Mouse (Mus musculus): Measurements from ENCODE around the gene Naif1. TPM values are rescaled to one million over a fixed set of nuclear protein-coding genes. Genes with fewer than 3 reads are reported as not detected.
"Not testable (repeated sequence)": the region's sequence is repeated elsewhere in the genome, so short reads cannot be mapped to it uniquely, and the experiment has no call there.

Naif1 gene
- total RNA-seq, 2 experiments from 2014 or later = 3.7 to 4.1 TPM

DNA sequence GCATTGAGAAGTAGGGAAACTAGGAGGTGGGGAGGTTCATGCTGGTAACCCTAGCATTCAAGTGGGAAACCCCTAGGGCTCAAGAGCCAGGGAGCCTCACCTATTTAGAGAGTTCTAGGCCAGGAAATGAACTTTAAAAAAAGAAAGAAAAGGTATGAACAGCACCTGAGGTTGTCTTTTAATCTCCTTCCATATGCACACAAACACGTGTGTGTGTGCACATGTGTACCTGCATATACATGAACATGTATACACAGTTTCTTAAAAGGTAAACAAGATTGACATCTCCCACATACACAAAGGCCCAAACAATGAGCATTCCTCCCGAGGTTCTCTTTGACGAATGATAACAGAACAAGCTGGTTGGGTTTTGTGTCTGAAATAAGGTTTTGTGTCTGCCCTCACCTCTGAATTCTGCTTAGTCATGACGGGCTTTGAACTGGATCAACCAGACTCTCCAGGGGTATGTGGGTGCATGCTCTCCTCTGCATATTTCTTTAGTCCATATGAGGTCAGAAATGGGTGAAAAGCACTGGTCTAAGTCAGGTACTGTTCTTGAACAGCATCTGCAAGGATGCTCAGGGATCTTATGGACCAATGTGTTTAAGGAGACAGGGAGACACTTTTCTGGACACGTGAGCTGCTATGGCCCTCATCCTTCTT lies 3.5 kb downstream of the Naif1 start:
- no peak for DNase-seq (ENCODE audit: low spot score in 2 of 2)

DNA sequence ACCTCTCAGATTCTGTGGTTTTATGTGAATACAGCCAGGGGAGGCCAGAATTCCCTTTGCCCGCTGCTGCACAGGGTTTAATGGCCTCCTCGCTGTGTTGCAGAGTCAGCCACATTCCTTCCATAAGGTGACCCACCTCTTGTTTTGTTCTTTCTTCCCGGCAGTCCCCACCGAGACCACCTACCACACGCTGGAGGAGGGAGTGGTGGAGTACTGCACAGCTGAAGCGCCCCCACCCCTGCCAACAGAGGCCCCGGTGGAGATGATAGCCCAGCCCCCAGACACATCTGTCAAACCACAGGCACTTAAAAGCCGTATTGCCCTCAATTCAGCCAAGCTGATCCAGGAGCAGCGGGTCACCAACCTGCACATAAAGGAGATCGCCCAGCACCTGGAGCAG lies 4.4 kb downstream of the Naif1 start:
- no peak for DNase-seq (ENCODE audit: low spot score in 2 of 2)

- no peak for DNase-seq (ENCODE audit: low spot score in 2 of 2)
These were observed 4.8 kb downstream of the Naif1 start for GRCm38 (mm10) chr2:32455101-32455500.

GRCm38 (mm10) chr2:32458300-32458699 lies 8.0 kb downstream of the Naif1 start:
- no peak for DNase-seq (ENCODE audit: low spot score in 2 of 2)

DNA sequence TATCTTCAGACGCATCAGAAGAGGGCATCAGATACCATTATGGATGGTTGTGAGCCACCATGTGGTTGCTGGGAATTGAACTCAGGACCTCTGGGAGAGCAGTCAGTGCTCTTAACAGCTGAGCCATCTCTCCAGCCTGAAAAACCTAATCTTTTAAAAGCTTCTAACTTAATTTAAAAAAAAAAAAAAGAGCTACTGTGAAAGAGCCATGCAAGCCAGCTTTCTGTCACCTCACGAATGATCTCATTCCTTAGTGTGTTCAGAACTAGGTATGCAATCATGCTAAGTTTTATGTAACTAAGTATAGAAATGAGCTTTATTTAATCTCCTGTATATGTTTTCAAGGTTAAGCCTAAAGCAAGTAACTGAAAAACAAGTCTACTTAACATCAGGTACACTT lies 9.4 kb downstream of the Naif1 start:
- DNase-seq (ENCODE audit: low spot score in 2 of 2) = no peak

DNA sequence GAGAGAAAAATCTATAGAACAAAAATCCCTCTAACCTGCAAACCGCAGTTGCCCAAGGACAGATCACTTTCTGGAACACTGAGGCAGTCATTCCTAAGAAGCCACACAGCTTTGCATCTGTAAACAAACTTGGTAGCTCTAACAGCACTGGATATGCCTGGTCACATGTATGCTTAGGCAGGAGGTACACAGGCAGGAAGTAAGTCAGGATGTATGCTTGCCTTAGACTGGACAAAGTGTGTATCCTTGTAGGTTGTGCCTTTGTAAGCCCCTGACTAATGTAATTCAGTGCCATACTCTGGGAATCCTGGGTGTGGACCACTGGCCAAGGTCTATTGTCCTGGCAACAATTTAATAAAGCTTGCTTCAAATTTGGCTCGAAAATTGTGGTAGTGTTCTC lies 13.5 kb downstream of the Naif1 start:
- no peak for DNase-seq (ENCODE audit: low spot score in 2 of 2)

DNA sequence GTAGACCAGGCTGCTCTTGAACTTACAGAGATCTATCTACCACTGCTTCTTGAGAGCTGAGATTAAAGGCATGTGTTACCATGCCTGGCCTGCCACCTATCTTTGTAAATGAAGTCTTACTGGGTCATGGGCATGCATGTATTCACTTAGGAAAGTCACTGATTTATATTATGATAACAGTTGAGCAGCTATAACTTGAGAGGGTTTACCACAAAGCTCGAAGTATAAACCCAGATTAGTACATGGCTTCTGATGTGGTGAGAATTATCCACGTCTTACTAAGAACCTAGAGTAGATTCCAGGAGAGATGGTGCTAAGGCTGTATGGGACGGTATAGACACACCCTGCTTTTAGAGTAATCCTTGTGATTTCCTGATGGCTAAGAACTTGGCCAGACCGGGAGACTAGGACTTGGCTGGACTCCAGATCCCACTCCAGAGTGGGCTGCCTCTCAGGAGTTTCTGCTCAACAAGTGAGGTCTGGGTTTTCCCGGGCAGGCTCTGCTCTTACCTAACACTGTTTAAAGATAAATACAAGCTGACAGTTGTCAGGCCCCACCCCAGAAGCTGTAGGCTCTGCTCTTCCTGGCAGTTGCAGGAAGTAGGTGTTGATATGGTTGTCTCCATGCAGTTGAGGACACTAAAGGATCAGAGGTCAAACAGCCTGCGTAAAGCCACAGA lies 14.1 kb downstream of the Naif1 start:
- no peak for DNase-seq (ENCODE audit: low spot score in 2 of 2)

DNA sequence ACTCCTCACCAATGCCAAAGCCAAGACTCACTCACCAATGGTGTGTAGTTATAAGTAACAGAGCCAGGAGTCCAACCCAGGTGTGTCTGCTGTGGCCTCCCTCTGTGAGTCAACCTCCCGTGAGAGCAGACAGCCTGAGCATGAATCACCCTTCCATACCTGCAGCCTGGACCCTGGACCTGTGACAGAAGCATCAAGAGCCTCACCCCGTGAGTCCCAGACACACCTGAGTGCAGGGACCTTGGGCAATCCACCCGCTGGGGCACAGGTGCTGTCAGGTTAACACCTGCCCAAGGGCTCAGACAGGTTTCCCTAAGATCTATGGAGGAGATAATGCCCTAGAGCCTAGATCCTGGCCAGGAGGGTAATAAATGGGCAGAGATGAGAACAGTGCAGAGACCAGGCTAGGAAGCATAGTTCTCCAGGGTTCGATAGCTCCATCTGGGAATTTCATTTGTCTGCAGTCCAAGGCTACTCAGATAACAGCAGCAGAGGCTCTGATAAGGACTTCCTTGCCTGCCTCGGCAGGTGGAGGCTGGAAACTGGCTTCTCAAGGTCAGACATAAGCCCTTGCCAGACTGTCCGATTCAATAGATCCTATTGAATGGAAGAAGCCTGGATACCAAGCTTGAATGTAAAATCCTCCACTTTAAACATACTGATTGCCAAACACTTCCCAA lies 20.9 kb downstream of the Naif1 start:
- DNase-seq (ENCODE audit: low spot score in 2 of 2) = no peak

DNA sequence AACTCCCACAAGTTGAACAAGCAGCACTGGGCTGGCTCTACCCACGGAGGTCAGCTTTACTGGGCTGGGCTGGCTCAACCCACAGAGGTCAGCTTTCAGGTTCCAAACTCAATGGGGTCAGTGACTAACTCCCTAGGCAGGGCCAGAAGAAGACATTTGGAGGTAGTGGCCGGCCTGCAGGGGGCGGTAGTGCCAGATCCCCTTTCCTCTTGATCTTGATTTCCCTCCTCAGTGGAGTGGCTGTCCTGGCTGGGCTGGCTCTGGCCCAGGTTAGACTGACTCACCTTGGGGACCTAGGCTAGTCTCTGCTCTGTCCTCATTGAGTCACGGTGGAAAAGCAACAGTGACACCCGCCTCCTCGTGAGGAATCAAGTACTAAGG lies 21.4 kb downstream of the Naif1 start:
- no peak for DNase-seq (ENCODE audit: low spot score in 2 of 2)

DNA sequence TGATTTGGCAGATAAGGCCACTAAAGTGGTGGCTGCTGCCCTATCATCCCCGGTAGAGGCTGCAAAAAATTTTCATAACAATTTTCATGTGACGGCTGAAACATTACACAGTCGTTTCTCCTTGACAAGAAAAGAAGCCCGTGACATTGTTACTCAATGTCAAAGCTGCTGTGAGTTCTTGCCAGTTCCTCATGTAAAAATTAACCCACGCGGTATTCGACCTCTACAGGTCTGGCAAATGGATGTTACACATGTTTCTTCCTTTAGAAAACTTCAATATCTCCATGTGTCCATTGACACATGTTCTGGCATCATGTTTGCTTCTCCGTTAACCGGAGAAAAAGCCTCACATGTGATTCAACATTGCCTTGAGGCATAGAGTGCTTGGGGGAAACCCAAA lies 25.1 kb downstream of the Naif1 start:
- not testable (repeated sequence) for DNase-seq (ENCODE audit: low spot score in 2 of 2)

DNA sequence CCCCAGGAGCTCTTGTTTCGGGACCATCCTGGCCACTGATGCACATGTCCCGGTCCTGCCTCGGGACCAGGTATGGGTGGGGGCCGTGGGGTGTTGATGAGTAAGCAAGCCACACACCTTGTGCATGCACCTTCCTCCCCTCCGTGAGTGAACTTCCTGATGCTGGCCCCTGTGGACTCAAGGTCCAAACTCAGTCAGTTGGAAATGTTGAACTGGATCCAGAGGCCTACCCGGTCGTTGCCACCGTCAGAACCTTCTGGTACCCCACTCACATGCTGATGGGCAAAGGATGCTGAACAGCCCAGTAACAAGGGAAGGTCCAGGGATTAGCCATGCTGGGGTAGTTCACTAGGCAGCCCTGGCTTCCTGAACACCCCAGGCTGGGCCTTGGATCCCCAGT lies 32.1 kb downstream of the Naif1 start:
- no peak for DNase-seq (ENCODE audit: low spot score in 2 of 2)

GRCm38 (mm10) chr2:32483179-32483875 lies 33.1 kb downstream of the Naif1 start:
- DNase-seq (ENCODE audit: low spot score in 2 of 2) = no peak

DNA sequence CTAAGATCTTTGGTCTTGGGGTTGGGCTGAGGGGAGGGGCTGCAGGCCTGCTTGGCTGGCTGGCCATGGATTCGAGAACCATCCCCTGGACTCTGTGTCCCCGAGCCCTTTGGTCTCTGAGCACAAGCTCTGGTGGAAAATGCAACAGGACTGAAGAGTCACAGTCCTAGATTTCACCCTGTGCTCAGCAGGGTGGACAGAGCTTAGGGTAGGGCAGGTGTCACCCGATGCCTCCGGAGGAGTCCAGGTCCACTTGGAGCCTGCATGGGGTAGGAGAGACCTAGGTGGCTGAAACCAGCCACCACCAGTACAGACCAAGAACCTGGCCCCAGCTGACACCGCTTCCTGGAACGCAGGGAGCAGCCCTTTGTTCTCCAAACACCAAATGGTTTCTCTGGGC lies 34.7 kb downstream of the Naif1 start:
- DNase-seq (ENCODE audit: low spot score in 2 of 2) = no peak

GRCm38 (mm10) chr2:32485751-32486150 lies 35.5 kb downstream of the Naif1 start:
- no peak for DNase-seq (ENCODE audit: low spot score in 2 of 2)

DNA sequence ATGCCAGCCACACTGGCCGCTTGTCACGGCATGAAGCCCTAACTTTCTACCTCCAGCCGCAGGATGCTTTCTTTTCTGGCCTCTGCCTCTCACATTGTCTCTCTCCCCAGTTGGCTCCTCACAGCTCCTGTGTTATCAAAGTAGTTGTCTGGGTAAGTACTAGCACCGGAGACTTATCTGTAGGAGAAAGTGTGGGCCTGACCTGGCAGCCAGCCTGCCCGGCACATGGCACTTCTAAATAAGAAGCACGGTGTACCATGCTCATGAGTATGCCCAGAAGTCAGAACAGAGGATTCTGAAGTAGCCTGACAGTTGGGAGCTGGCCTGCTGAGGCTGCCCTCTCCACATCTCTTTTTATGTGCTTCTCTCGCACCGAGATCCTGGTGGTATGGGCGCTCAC lies 35.9 kb downstream of the Naif1 start:
- DNase-seq (ENCODE audit: low spot score in 2 of 2) = no peak

GRCm38 (mm10) chr2:32487124-32487623 lies 36.9 kb downstream of the Naif1 start:
- peak; percentile 94 for DNase-seq (ENCODE audit: low spot score in 2 of 2)

DNA sequence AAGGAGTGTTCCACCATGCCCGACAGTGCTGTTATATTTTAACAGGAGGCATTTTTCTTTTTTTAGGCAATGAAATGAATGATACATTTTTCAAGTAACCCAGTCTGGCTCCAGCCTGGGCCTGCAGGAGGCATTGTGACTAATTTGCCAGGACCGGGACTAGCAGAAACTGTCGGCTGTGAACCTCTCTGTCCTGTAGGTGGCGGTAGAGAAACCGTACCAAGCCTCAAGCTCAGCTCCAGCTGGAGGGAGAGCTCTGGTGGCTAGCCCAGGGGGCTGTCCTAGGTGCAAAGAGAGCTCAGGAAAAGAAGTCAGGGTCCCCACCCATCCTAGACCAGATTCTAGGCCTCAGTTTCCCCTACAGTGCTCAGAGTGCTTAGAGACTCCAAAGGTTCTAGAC lies 38.4 kb downstream of the Naif1 start:
- DNase-seq (ENCODE audit: low spot score in 2 of 2) = peak; percentile 84 to 91

DNA sequence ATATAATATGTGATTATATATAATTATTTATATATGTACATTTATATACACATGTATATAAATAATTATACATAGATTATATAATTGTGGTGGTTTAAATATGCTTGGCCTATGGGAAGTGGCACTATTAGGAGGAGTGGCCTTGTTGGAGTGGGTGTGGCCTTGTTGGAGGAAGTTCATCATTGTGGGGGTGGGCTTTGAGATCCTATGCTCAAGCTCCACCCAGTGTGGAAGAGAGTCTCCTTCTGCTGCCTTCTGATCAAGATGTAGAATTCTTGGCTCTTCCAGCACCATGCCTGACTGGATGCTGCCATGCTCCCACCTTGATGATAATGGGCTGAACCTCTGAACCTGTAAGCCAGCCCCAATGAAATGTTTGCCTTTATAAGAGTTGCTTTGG lies 40.5 kb downstream of the Naif1 start:
- not testable (repeated sequence) for DNase-seq (ENCODE audit: low spot score in 2 of 2)

DNA sequence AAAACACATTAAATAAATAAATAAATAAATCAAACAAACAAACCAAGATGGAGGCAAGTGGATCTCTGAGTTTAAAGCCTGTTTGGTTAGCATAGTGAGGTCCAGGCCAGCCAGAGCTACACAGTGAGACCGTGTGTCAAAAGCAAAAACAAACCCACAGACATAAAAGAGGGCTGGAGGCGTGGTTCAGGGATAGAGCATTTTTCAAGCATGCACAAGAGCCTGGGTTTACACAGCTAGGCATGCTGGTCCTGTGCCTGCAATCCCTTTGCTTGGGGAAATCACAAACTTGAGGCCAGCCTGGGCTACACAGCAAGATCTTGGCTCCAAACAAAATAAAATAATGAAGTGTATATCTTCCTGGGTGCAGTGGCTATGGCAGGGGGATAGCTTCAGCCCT lies 42.4 kb downstream of the Naif1 start:
- DNase-seq (ENCODE audit: low spot score in 2 of 2) = no peak

GRCm38 (mm10) chr2:32493301-32493701 lies 43.0 kb downstream of the Naif1 start:
- no peak for DNase-seq (ENCODE audit: low spot score in 2 of 2)

DNA sequence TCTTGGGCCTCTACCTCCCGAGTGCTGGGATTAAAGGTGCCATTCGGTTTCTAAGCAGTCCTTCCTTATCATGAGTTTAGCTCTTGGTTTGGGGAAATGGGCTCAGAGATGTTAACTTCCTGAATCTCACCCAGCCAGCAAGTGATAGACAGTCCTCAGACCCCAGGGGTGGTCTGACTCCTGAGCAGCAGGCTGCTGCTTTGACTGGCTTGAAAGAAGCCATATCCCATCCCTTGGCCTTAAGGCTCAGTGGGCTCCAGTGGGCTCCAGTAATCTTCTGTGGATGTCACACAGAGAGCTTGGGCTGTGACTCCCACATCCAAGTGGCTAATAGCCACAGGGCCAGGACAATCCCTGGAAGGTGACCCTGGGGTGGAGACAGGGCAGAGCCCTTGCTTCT lies 44.3 kb downstream of the Naif1 start:
- DNase-seq (ENCODE audit: low spot score in 2 of 2) = no peak
